Mouse (Mus musculus) bone marrow, adult 2 months (tissue): Measurements from ENCODE around the gene Id1.
A peak's percentile ranks its signal among the peaks of the same experiment; 100 is the strongest.

ENCODE experiments used
- CTCF ChIP-seq: fragments of 200-500 bp; IDR thresholded peaks from 2 replicates; pipeline ENCODE4 v1.5.1; 2011; ENCODE audit warnings: low read length, control low read depth; ENCODE audit not compliant: control insufficient read depth, insufficient read depth
- POLR2A ChIP-seq: fragments of 200-500 bp; IDR thresholded peaks from 2 replicates; pipeline ENCODE4 v1.6.1; 2011; ENCODE audit warnings: low read depth, mild to moderate bottlenecking, control low read depth, low read length, borderline replicate concordance; ENCODE audit not compliant: control insufficient read depth

- TF ChIP-seq CTCF (no peak), POLR2A (peak; percentile 71)
Measured at GRCm38 (mm10) chr2:152736090-152736601, at the start of gene Id1.
